ENCODE assay signal across 23 mouse cellular contexts in the genomic region with DNA sequence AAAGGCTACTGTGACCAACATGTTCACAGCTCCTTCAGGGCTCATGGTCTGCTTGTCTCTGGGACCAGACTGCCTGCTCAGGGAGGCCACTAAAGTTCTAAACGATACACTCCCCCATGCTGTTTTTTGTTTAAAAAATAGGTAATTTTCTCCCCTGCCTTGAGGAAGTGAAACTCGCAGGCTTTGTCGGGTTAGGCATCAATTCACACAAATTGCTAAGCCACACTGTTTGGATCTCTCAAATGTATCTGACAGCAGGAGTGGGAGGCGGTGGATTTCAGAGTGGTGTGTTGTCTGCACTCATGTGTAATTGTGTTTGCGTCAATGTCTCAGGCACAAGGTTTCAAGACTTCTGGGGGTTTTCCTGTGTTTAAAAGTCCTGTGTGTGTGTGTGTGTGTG.
DNase-seq lines count a peak whose midpoint lies in the region; ATAC-seq and TF ChIP-seq lines count a peak whose summit lies in the region.
"Had no signal": no experiment of that assay in that cellular context is flagged by ENCODE, and none has a peak within 500 bp of the region (broad histone marks: within the 10 kb centered on the region; RNA-seq: fewer than 3 reads in every experiment).

No protein-coding gene starts in this region.

- no peaks in the 10 kb centered on the region for H3K36me3 ChIP-seq in liver, postnatal 0 days (replicated peaks; ENCODE audit: insufficient read depth, low read length)
- H3K36me3 ChIP-seq: embryonic facial prominence, embryonic 15.5 days; forebrain, embryonic 15.5 days; heart, embryonic 15.5 days; hindbrain, embryonic 15.5 days; neural tube, embryonic 13.5 days had no signal

- no peak overlapping the region for H3K4me3 ChIP-seq in liver, postnatal 0 days (ENCODE audit: low read depth, low read length)
- H3K4me3 ChIP-seq: embryonic facial prominence, embryonic 15.5 days; forebrain, embryonic 15.5 days; heart, embryonic 15.5 days; hindbrain, embryonic 15.5 days; myocyte; neural tube, embryonic 13.5 days had no signal

- no peaks in the 10 kb centered on the region for H3K9me3 ChIP-seq in liver, postnatal 0 days (ENCODE audit: low read length)
- H3K9me3 ChIP-seq: embryonic facial prominence, embryonic 15.5 days; forebrain, embryonic 15.5 days; heart, embryonic 15.5 days; hindbrain, embryonic 15.5 days; neural tube, embryonic 13.5 days had no signal

- WGBS in liver, postnatal 0 days (ENCODE audit: insufficient replicate concordance) = 45% methylated on average over 5 of the region's 5 CpGs

- H3K4me2 ChIP-seq in liver, postnatal 0 days (ENCODE audit: low read depth, low read length) = no peak overlapping the region
- H3K4me2 ChIP-seq: embryonic facial prominence, embryonic 15.5 days; forebrain, embryonic 15.5 days; heart, embryonic 15.5 days; hindbrain, embryonic 15.5 days; neural tube, embryonic 13.5 days had no signal

- H3K27me3 ChIP-seq in liver, postnatal 0 days (ENCODE audit: insufficient read depth, low read length) = no peaks in the 10 kb centered on the region
- H3K27me3 ChIP-seq: embryonic facial prominence, embryonic 15.5 days; forebrain, embryonic 15.5 days; hindbrain, embryonic 15.5 days; neural tube, embryonic 13.5 days had no signal

- no peak overlapping the region for H3K27ac ChIP-seq in liver, postnatal 0 days (ENCODE audit: low read depth)
- H3K27ac ChIP-seq: embryonic facial prominence, embryonic 15.5 days; forebrain, embryonic 15.5 days; heart, embryonic 15.5 days; hindbrain, embryonic 15.5 days; kidney, postnatal 0 days; neural tube, embryonic 13.5 days had no signal

- no peaks in the 10 kb centered on the region for H3K4me1 ChIP-seq in liver, postnatal 0 days (ENCODE audit: insufficient read depth)
- H3K4me1 ChIP-seq: embryonic facial prominence, embryonic 15.5 days; heart, embryonic 15.5 days had no signal

- ATAC-seq in monocyte, adult 5-6 weeks (replicated peaks; ENCODE audit: insufficient number of reproducible peaks, low FRiP score, low TSS enrichment, poor library complexity, severe bottlenecking) = peak; percentile 28; the same call in 1 of the 2 replicates
- no peak for ATAC-seq in liver, postnatal 0 days
- ATAC-seq: forebrain, embryonic 15.5 days; lung, postnatal 0 days had no signal

- TF ChIP-seq CTCF in liver, postnatal 0 days (IDR thresholded peaks at IDR 0.05; ENCODE audit: low read depth) = no peak

- no peak for TF ChIP-seq EP300 in liver, postnatal 0 days (IDR thresholded peaks at IDR 0.05; ENCODE audit: low read depth)

- peak; percentile 52 for DNase-seq in right cerebral cortex, adult 18-20 months
- no peak for DNase-seq in right cerebral cortex, postnatal 25 days
- peak; percentile 60 for DNase-seq in brain, adult 2 months (ENCODE audit: low read depth, low spot score)
- no peak for DNase-seq in cerebellum, postnatal 4 days (ENCODE audit: low spot score in 2 of 2)
- DNase-seq in liver, postnatal 0 days = no peak
- DNase-seq in adrenal gland, adult (ENCODE audit: inconsistent age in 2 of 2, low spot score in 1 of 2) = no peak
- DNase-seq: adrenal gland, postnatal 36 days; cerebellum, adult 18-20 months; cerebellum, postnatal 25 days; gastrocnemius, postnatal 25 days; heart, postnatal 36 days; kidney, adult 2 months; midbrain, embryonic 14.5 days; thymus, postnatal 14 days had no signal

- H3K9ac ChIP-seq in liver, postnatal 0 days (replicated peaks) = no peak overlapping the region
- H3K9ac ChIP-seq: embryonic facial prominence, embryonic 15.5 days; forebrain, embryonic 15.5 days; heart, embryonic 15.5 days; hindbrain, embryonic 15.5 days; neural tube, embryonic 13.5 days had no signal

Comparison
In these comparisons a context has a peak if more than half of its experiments do, and no peak if none do; other contexts are left out.
1. DNase-seq: peak in right cerebral cortex, adult 18-20 months (single experiment) and brain, adult 2 months (single experiment); none in right cerebral cortex, postnatal 25 days (single experiment), cerebellum, postnatal 4 days (0 of 2), liver, postnatal 0 days (single experiment) and adrenal gland, adult (0 of 2).